In the genomic region with DNA sequence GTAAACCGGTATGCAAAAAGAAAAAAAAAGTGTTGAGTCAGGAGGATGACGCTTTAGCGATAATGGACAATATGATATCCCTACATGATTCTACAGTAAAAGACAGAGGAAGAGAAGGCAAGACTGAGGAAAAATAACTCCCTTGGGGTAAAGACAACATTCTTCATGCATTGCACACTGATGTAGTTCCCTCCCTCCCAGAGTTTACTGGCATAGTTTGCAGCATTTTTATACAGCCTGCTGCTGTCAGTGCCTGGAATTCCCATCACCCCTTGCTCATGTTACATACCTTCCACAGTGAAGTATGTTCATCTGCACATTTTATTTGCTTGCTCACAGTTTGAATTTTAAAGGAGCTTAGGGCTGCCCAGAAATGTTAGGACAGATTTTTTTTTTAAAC, we compare ENCODE assay signal across 26 mouse cellular contexts.
DNase-seq lines count a peak whose midpoint lies in the region; ATAC-seq and TF ChIP-seq lines count a peak whose summit lies in the region.
"Had no signal": no experiment of that assay in that cellular context is flagged by ENCODE, and none has a peak within 500 bp of the region (broad histone marks: within the 10 kb centered on the region; RNA-seq: fewer than 3 reads in every experiment).

No protein-coding gene starts in this region.

- no peak for ATAC-seq in embryonic facial prominence, embryonic 13.5 days (ENCODE audit: insufficient number of reproducible peaks, insufficient read depth, low FRiP score, low TSS enrichment, low read depth)
- ATAC-seq in kidney, postnatal 0 days (replicated peaks; ENCODE audit: low FRiP score, low read depth) = no peak
- ATAC-seq in embryonic facial prominence, embryonic 14.5 days (ENCODE audit: low read depth) = peak; percentile 41; the same call in 1 of the 2 replicates
- ATAC-seq in limb, embryonic 14.5 days (ENCODE audit: low FRiP score, low read depth) = peak; percentile 87
- no peak for ATAC-seq in lung, postnatal 0 days
- ATAC-seq: inflammation-experienced regulatory T-cells, adult 6 months had no signal

- no peak for DNase-seq in embryonic facial prominence, embryonic 10.5 days (ENCODE audit: low spot score)
- DNase-seq in kidney, postnatal 0 days (ENCODE audit: low spot score) = peak; percentile 48
- no peak for DNase-seq in kidney, adult 11 months
- DNase-seq in embryonic facial prominence, embryonic 14.5 days (ENCODE audit: low spot score) = peak; percentile 83
- peak; percentile 83 for DNase-seq in limb, embryonic 14.5 days (ENCODE audit: low spot score)
- no peak for DNase-seq in lung, postnatal 0 days (ENCODE audit: low spot score)
- no peak for DNase-seq in right cerebral cortex, postnatal 25 days
- DNase-seq: adrenal gland, postnatal 25 days; cerebellum, adult 2 months; cerebellum, postnatal 25 days; heart, postnatal 10 days; kidney, adult 18-20 months; kidney, postnatal 36 days; lung, embryonic 14.5 days; thymus, postnatal 14 days had no signal

- H3K9me3 ChIP-seq in embryonic facial prominence, embryonic 13.5 days = no peaks in the 10 kb centered on the region
- no peaks in the 10 kb centered on the region for H3K9me3 ChIP-seq in embryonic facial prominence, embryonic 10.5 days
- no peaks in the 10 kb centered on the region for H3K9me3 ChIP-seq in kidney, postnatal 0 days (replicated peaks; ENCODE audit: low read length)
- H3K9me3 ChIP-seq in embryonic facial prominence, embryonic 14.5 days (ENCODE audit: control insufficient read depth, low read length) = no peaks in the 10 kb centered on the region
- H3K9me3 ChIP-seq in limb, embryonic 14.5 days (ENCODE audit: control insufficient read depth, low read length) = no peaks in the 10 kb centered on the region
- H3K9me3 ChIP-seq in lung, postnatal 0 days (ENCODE audit: low read length) = no peaks in the 10 kb centered on the region
- H3K9me3 ChIP-seq: heart, embryonic 13.5 days; hindbrain, embryonic 10.5 days; hindbrain, embryonic 15.5 days; kidney, embryonic 15.5 days; liver, embryonic 15.5 days; midbrain, embryonic 12.5 days had no signal

- H3K27ac ChIP-seq in embryonic facial prominence, embryonic 13.5 days = 0 out of 2 replicates have a peak overlapping the region, but pooled peaks have one; percentile 55
- no peak overlapping the region for H3K27ac ChIP-seq in embryonic facial prominence, embryonic 10.5 days (replicated peaks)
- H3K27ac ChIP-seq in kidney, postnatal 0 days = no peak overlapping the region
- H3K27ac ChIP-seq in embryonic facial prominence, embryonic 14.5 days (replicated peaks; ENCODE audit: low read depth, low read length) = no peak overlapping the region; the same call in 1 of the 2 replicates
- no peak overlapping the region; the same call in 1 of the 2 replicates for H3K27ac ChIP-seq in limb, embryonic 14.5 days (replicated peaks; ENCODE audit: low read depth, low read length)
- H3K27ac ChIP-seq in lung, postnatal 0 days (ENCODE audit: low read length) = no peak overlapping the region
- H3K27ac ChIP-seq: heart, embryonic 13.5 days; hindbrain, embryonic 15.5 days; kidney, embryonic 15.5 days; layer of hippocampus, adult 2 months; left cerebral cortex, adult 2 months; liver, embryonic 15.5 days; midbrain, embryonic 12.5 days had no signal

- no peak for TF ChIP-seq CTCF in kidney, postnatal 0 days (IDR thresholded peaks at IDR 0.05; ENCODE audit: low read depth)
- TF ChIP-seq CTCF in lung, postnatal 0 days (IDR thresholded peaks at IDR 0.05) = no peak

- H3K27me3 ChIP-seq in embryonic facial prominence, embryonic 13.5 days = no peaks in the 10 kb centered on the region
- no peaks in the 10 kb centered on the region for H3K27me3 ChIP-seq in embryonic facial prominence, embryonic 10.5 days (replicated peaks; ENCODE audit: low read depth, poor library complexity, severe bottlenecking)
- no peaks in the 10 kb centered on the region for H3K27me3 ChIP-seq in kidney, postnatal 0 days (ENCODE audit: insufficient read depth, low read length)
- H3K27me3 ChIP-seq in embryonic facial prominence, embryonic 14.5 days (replicated peaks; ENCODE audit: control insufficient read depth, insufficient read depth, low read length) = no peaks in the 10 kb centered on the region
- H3K27me3 ChIP-seq in limb, embryonic 14.5 days (ENCODE audit: control insufficient read depth, insufficient read depth, low read length) = no peaks in the 10 kb centered on the region
- H3K27me3 ChIP-seq in lung, postnatal 0 days (replicated peaks; ENCODE audit: insufficient read depth, low read length) = no peaks in the 10 kb centered on the region
- H3K27me3 ChIP-seq: heart, embryonic 13.5 days; hindbrain, embryonic 15.5 days; kidney, embryonic 15.5 days; liver, embryonic 15.5 days had no signal

- no peak overlapping the region for H3K9ac ChIP-seq in embryonic facial prominence, embryonic 13.5 days
- H3K9ac ChIP-seq in kidney, postnatal 0 days (ENCODE audit: low read depth, low read length) = no peak overlapping the region
- H3K9ac ChIP-seq in embryonic facial prominence, embryonic 14.5 days (ENCODE audit: low read depth, low read length) = no peak overlapping the region
- H3K9ac ChIP-seq in limb, embryonic 14.5 days (ENCODE audit: low read depth, low read length, severe bottlenecking) = no peak overlapping the region
- H3K9ac ChIP-seq in lung, postnatal 0 days (replicated peaks; ENCODE audit: low read depth) = no peak overlapping the region
- H3K9ac ChIP-seq: heart, embryonic 13.5 days; hindbrain, embryonic 15.5 days; kidney, embryonic 15.5 days; liver, embryonic 15.5 days; lung, embryonic 14.5 days; midbrain, embryonic 12.5 days had no signal

- no peak for TF ChIP-seq EP300 in lung, postnatal 0 days (IDR thresholded peaks at IDR 0.05)

- H3K4me3 ChIP-seq in embryonic facial prominence, embryonic 13.5 days = no peak overlapping the region
- H3K4me3 ChIP-seq in embryonic facial prominence, embryonic 10.5 days = no peak overlapping the region
- H3K4me3 ChIP-seq in kidney, postnatal 0 days (replicated peaks; ENCODE audit: low read depth, low read length) = no peak overlapping the region
- H3K4me3 ChIP-seq in embryonic facial prominence, embryonic 14.5 days (ENCODE audit: low read depth, low read length) = no peak overlapping the region
- no peak overlapping the region for H3K4me3 ChIP-seq in limb, embryonic 14.5 days (replicated peaks; ENCODE audit: low read length)
- H3K4me3 ChIP-seq in lung, postnatal 0 days (ENCODE audit: low read depth, low read length) = no peak overlapping the region
- H3K4me3 ChIP-seq: heart, embryonic 13.5 days; hindbrain, embryonic 10.5 days; hindbrain, embryonic 15.5 days; kidney, embryonic 15.5 days; layer of hippocampus, adult 2 months; left cerebral cortex, adult 2 months; liver, embryonic 15.5 days; midbrain, embryonic 12.5 days had no signal

- 59% methylated on average over 3 of the region's 3 CpGs for WGBS in embryonic facial prominence, embryonic 13.5 days
- WGBS in embryonic facial prominence, embryonic 10.5 days = 87% methylated on average over 3 of the region's 3 CpGs
- 68% methylated on average over 3 of the region's 3 CpGs for WGBS in kidney, postnatal 0 days
- 56% methylated on average over 3 of the region's 3 CpGs for whole genome bisulfite sequencing in embryonic facial prominence, embryonic 14.5 days
- WGBS in limb, embryonic 14.5 days = 56% methylated on average over 3 of the region's 3 CpGs
- WGBS in lung, postnatal 0 days = 71% methylated on average over 3 of the region's 3 CpGs

- H3K4me1 ChIP-seq in embryonic facial prominence, embryonic 13.5 days = peaks cover 27% of the 10 kb centered on the region
- H3K4me1 ChIP-seq in embryonic facial prominence, embryonic 10.5 days = peaks cover 23% of the 10 kb centered on the region
- no peaks in the 10 kb centered on the region for H3K4me1 ChIP-seq in kidney, postnatal 0 days (replicated peaks; ENCODE audit: insufficient read depth, low read length)
- no peaks in the 10 kb centered on the region for H3K4me1 ChIP-seq in embryonic facial prominence, embryonic 14.5 days (ENCODE audit: control insufficient read depth, insufficient read depth, low read length)
- peaks cover 26% of the 10 kb centered on the region for H3K4me1 ChIP-seq in limb, embryonic 14.5 days (ENCODE audit: control insufficient read depth, insufficient read depth, low read length)
- no peaks in the 10 kb centered on the region for H3K4me1 ChIP-seq in lung, postnatal 0 days (ENCODE audit: insufficient read depth, low read depth, low read length)
- H3K4me1 ChIP-seq: liver, embryonic 15.5 days had no signal

- H3K4me2 ChIP-seq in embryonic facial prominence, embryonic 13.5 days = no peak overlapping the region
- H3K4me2 ChIP-seq in kidney, postnatal 0 days (ENCODE audit: low read length) = no peak overlapping the region
- no peak overlapping the region for H3K4me2 ChIP-seq in embryonic facial prominence, embryonic 14.5 days (ENCODE audit: low read depth, low read length)
- H3K4me2 ChIP-seq in limb, embryonic 14.5 days (replicated peaks; ENCODE audit: low read depth, low read length, severe bottlenecking) = no peak overlapping the region
- no peak overlapping the region for H3K4me2 ChIP-seq in lung, postnatal 0 days (replicated peaks; ENCODE audit: low read depth, low read length)
- H3K4me2 ChIP-seq: heart, embryonic 13.5 days; hindbrain, embryonic 15.5 days; kidney, embryonic 15.5 days; liver, embryonic 15.5 days; lung, embryonic 14.5 days; midbrain, embryonic 12.5 days had no signal

- no peaks in the 10 kb centered on the region for H3K36me3 ChIP-seq in embryonic facial prominence, embryonic 13.5 days
- no peaks in the 10 kb centered on the region for H3K36me3 ChIP-seq in embryonic facial prominence, embryonic 10.5 days (replicated peaks)
- H3K36me3 ChIP-seq in kidney, postnatal 0 days (ENCODE audit: insufficient read depth, low read length) = no peaks in the 10 kb centered on the region
- H3K36me3 ChIP-seq in embryonic facial prominence, embryonic 14.5 days (ENCODE audit: control insufficient read depth, insufficient read depth, low read length) = no peaks in the 10 kb centered on the region
- H3K36me3 ChIP-seq in limb, embryonic 14.5 days (ENCODE audit: control insufficient read depth, insufficient read depth, low read length) = no peaks in the 10 kb centered on the region
- no peaks in the 10 kb centered on the region for H3K36me3 ChIP-seq in lung, postnatal 0 days (ENCODE audit: insufficient read depth, low read length)
- H3K36me3 ChIP-seq: G1E; heart, embryonic 13.5 days; hindbrain, embryonic 10.5 days; hindbrain, embryonic 15.5 days; kidney, embryonic 15.5 days; liver, embryonic 15.5 days; midbrain, embryonic 12.5 days had no signal

- TF ChIP-seq POLR2A in limb, embryonic 14.5 days (IDR thresholded peaks at IDR 0.05; ENCODE audit: borderline replicate concordance, extremely low read depth, insufficient read depth, insufficient read length) = no peak

Comparison
In these comparisons a context has a peak if more than half of its experiments do, and no peak if none do; other contexts are left out.
1. ATAC-seq: peak in embryonic facial prominence, embryonic 14.5 days (single experiment) and limb, embryonic 14.5 days (single experiment); none in embryonic facial prominence, embryonic 13.5 days (single experiment), kidney, postnatal 0 days (single experiment) and lung, postnatal 0 days (single experiment).
2. DNase-seq: peak in kidney, postnatal 0 days (single experiment), embryonic facial prominence, embryonic 14.5 days (single experiment) and limb, embryonic 14.5 days (single experiment); none in embryonic facial prominence, embryonic 10.5 days (single experiment), kidney, adult 11 months (single experiment), lung, postnatal 0 days (single experiment) and right cerebral cortex, postnatal 25 days (single experiment).